Mouse (Mus musculus): ENCODE measurements around the gene Ccdc38. TPM values are rescaled to one million over a fixed set of nuclear protein-coding genes. Genes with fewer than 3 reads are reported as not detected.

Ccdc38 gene
- polyA plus RNA-seq, 1 experiment from 2014 or later: 0.27 TPM

GRCm38 (mm10) chr10:93592456-93592855, 52.0 kb downstream of the Ccdc38 start:
- Histone ChIP-seq H3K9me3 (no peaks in the 10 kb centered on the region), H3K4me2 (no peak overlapping the region)

GRCm38 (mm10) chr10:93594022-93594482, 53.6 kb downstream of the Ccdc38 start:
- peak; percentile 79 for ATAC-seq (ENCODE audit: low FRiP score)
- WGBS: 2% methylated on average over 22 of the region's 22 CpGs
- Histone ChIP-seq H3K4me3 (peak overlapping the region; percentile 46), H3K36me3 (no peaks in the 10 kb centered on the region), H3K4me1 (replicated peaks) (peaks cover 2% of the 10 kb centered on the region; the same call in 1 of the 2 replicates), H3K27me3 (peaks cover 6% of the 10 kb centered on the region; the same call in 1 of the 2 replicates), H3K9me3 (no peaks in the 10 kb centered on the region), H3K4me2 (peak overlapping the region; percentile 74), H3K9ac (peak overlapping the region; percentile 75), H3K27ac (no peak overlapping the region)

More at GRCm38 (mm10) chr10:93592456-93592855, 52.0 kb downstream of the Ccdc38 start:
- no peak overlapping the region for H3K4me3 ChIP-seq
- H3K27ac ChIP-seq: no peak overlapping the region
- WGBS: 60% methylated on average over 12 of the region's 12 CpGs
- no peak for ATAC-seq (ENCODE audit: low FRiP score)
- H3K4me1 ChIP-seq (replicated peaks): peaks cover 16% of the 10 kb centered on the region
- H3K27me3 ChIP-seq: peaks cover 6% of the 10 kb centered on the region; the same call in 1 of the 2 replicates
- no peaks in the 10 kb centered on the region for H3K36me3 ChIP-seq
- no peak overlapping the region for H3K9ac ChIP-seq

- Histone ChIP-seq H3K27me3 (peaks cover 6% of the 10 kb centered on the region; the same call in 1 of the 2 replicates), H3K9ac (no peak overlapping the region), H3K4me1 (replicated peaks) (no peaks in the 10 kb centered on the region; the same call in 1 of the 2 replicates), H3K27ac (no peak overlapping the region), H3K36me3 (no peaks in the 10 kb centered on the region), H3K4me3 (no peak overlapping the region), H3K4me2 (no peak overlapping the region), H3K9me3 (no peaks in the 10 kb centered on the region)
- WGBS: 77% methylated on average over 4 of the region's 4 CpGs
- no peak for ATAC-seq (ENCODE audit: low FRiP score)
These were observed 55.4 kb downstream of the Ccdc38 start for GRCm38 (mm10) chr10:93595831-93596230.

GRCm38 (mm10) chr10:93596641-93597040, 56.2 kb downstream of the Ccdc38 start:
- no peak for ATAC-seq (ENCODE audit: low FRiP score)
- Histone ChIP-seq H3K4me1 (replicated peaks) (no peaks in the 10 kb centered on the region; the same call in 1 of the 2 replicates), H3K9me3 (no peaks in the 10 kb centered on the region), H3K4me3 (no peak overlapping the region), H3K36me3 (no peaks in the 10 kb centered on the region), H3K27ac (no peak overlapping the region), H3K9ac (no peak overlapping the region), H3K27me3 (0 out of 2 replicates have a peak, but pooled peaks cover 2% of the 10 kb centered on the region), H3K4me2 (no peak overlapping the region)
- 80% methylated on average over 3 of the region's 3 CpGs for WGBS

GRCm38 (mm10) chr10:93602309-93602708, 61.9 kb downstream of the Ccdc38 start:
- ATAC-seq (ENCODE audit: low FRiP score): no peak
- Histone ChIP-seq H3K4me2 (no peak overlapping the region), H3K9me3 (0 out of 2 replicates have a peak, but pooled peaks cover 4% of the 10 kb centered on the region), H3K36me3 (no peaks in the 10 kb centered on the region), H3K9ac (no peak overlapping the region), H3K4me1 (replicated peaks) (no peaks in the 10 kb centered on the region), H3K27ac (no peak overlapping the region), H3K4me3 (no peak overlapping the region), H3K27me3 (0 out of 2 replicates have a peak, but pooled peaks cover under 1% of the 10 kb centered on the region)
- WGBS: 78% methylated on average over 5 of the region's 5 CpGs

- Histone ChIP-seq H3K27ac (no peak overlapping the region), H3K9me3 (0 out of 2 replicates have a peak, but pooled peaks cover 4% of the 10 kb centered on the region), H3K4me3 (no peak overlapping the region), H3K36me3 (no peaks in the 10 kb centered on the region), H3K4me1 (replicated peaks) (no peaks in the 10 kb centered on the region), H3K9ac (no peak overlapping the region), H3K27me3 (no peaks in the 10 kb centered on the region), H3K4me2 (no peak overlapping the region)
- ATAC-seq (ENCODE audit: low FRiP score): no peak
- WGBS: 81% methylated on average over 1 of the region's 1 CpGs
These were observed 62.8 kb downstream of the Ccdc38 start for GRCm38 (mm10) chr10:93603256-93603655.

GRCm38 (mm10) chr10:93606326-93606725, 65.9 kb downstream of the Ccdc38 start:
- H3K27ac ChIP-seq: no peak overlapping the region
- 0 out of 2 replicates have a peak, but pooled peaks cover 4% of the 10 kb centered on the region for H3K9me3 ChIP-seq
- 91% methylated on average over 9 of the region's 9 CpGs for WGBS
- H3K4me3 ChIP-seq: no peak overlapping the region
- H3K36me3 ChIP-seq: no peaks in the 10 kb centered on the region
- no peak overlapping the region for H3K4me2 ChIP-seq
- H3K27me3 ChIP-seq: no peaks in the 10 kb centered on the region
- ATAC-seq (ENCODE audit: low FRiP score): no peak
- H3K9ac ChIP-seq: no peak overlapping the region
- no peaks in the 10 kb centered on the region for H3K4me1 ChIP-seq (replicated peaks)

GRCm38 (mm10) chr10:93608051-93608450, 67.6 kb downstream of the Ccdc38 start:
- no peak overlapping the region for H3K4me3 ChIP-seq
- no peak overlapping the region for H3K27ac ChIP-seq
- H3K4me2 ChIP-seq: no peak overlapping the region
- H3K27me3 ChIP-seq: no peaks in the 10 kb centered on the region
- 55% methylated on average over 9 of the region's 9 CpGs for WGBS
- 0 out of 2 replicates have a peak, but pooled peaks cover 4% of the 10 kb centered on the region for H3K9me3 ChIP-seq
- H3K9ac ChIP-seq: no peak overlapping the region
- ATAC-seq (ENCODE audit: low FRiP score): no peak
- no peaks in the 10 kb centered on the region for H3K36me3 ChIP-seq
- H3K4me1 ChIP-seq (replicated peaks): 0 out of 2 replicates have a peak, but pooled peaks cover 4% of the 10 kb centered on the region

GRCm38 (mm10) chr10:93609236-93609635, 68.8 kb downstream of the Ccdc38 start:
- Histone ChIP-seq H3K4me3 (no peak overlapping the region), H3K9ac (no peak overlapping the region), H3K9me3 (no peaks in the 10 kb centered on the region), H3K4me2 (no peak overlapping the region), H3K27ac (no peak overlapping the region), H3K36me3 (no peaks in the 10 kb centered on the region), H3K27me3 (no peaks in the 10 kb centered on the region), H3K4me1 (replicated peaks) (0 out of 2 replicates have a peak, but pooled peaks cover 4% of the 10 kb centered on the region)
- 91% methylated on average over 7 of the region's 7 CpGs for WGBS
- no peak for ATAC-seq (ENCODE audit: low FRiP score)

GRCm38 (mm10) chr10:93610896-93611295, 70.5 kb downstream of the Ccdc38 start:
- no peak overlapping the region for H3K27ac ChIP-seq
- H3K9me3 ChIP-seq: no peaks in the 10 kb centered on the region
- H3K4me2 ChIP-seq: no peak overlapping the region
- no peak for ATAC-seq (ENCODE audit: low FRiP score)
- WGBS: 97% methylated on average over 1 of the region's 1 CpGs
- H3K4me3 ChIP-seq: no peak overlapping the region
- no peak overlapping the region for H3K9ac ChIP-seq
- no peaks in the 10 kb centered on the region for H3K27me3 ChIP-seq
- H3K4me1 ChIP-seq (replicated peaks): 0 out of 2 replicates have a peak, but pooled peaks cover 4% of the 10 kb centered on the region
- no peaks in the 10 kb centered on the region for H3K36me3 ChIP-seq

- no peaks in the 10 kb centered on the region for H3K36me3 ChIP-seq
- H3K4me3 ChIP-seq: 0 out of 2 replicates have a peak overlapping the region, but pooled peaks have one; percentile 8
- H3K27ac ChIP-seq: no peak overlapping the region
- WGBS: 41% methylated on average over 18 of the region's 18 CpGs
- H3K4me2 ChIP-seq: peak overlapping the region; percentile 35
- H3K9ac ChIP-seq: peak overlapping the region; percentile 35; the same call in 1 of the 2 replicates
- 0 out of 2 replicates have a peak, but pooled peaks have one; percentile 52 for ATAC-seq (ENCODE audit: low FRiP score)
- H3K9me3 ChIP-seq: no peaks in the 10 kb centered on the region
- H3K27me3 ChIP-seq: no peaks in the 10 kb centered on the region
- 0 out of 2 replicates have a peak, but pooled peaks cover 4% of the 10 kb centered on the region for H3K4me1 ChIP-seq (replicated peaks)
These were observed 71.1 kb downstream of the Ccdc38 start for GRCm38 (mm10) chr10:93611419-93612007.

GRCm38 (mm10) chr10:93614850-93615249, 74.4 kb downstream of the Ccdc38 start:
- no peaks in the 10 kb centered on the region for H3K36me3 ChIP-seq
- WGBS: 74% methylated on average over 8 of the region's 8 CpGs
- H3K4me2 ChIP-seq: no peak overlapping the region
- no peaks in the 10 kb centered on the region for H3K27me3 ChIP-seq
- H3K4me1 ChIP-seq (replicated peaks): 0 out of 2 replicates have a peak, but pooled peaks cover 4% of the 10 kb centered on the region
- no peak overlapping the region for H3K27ac ChIP-seq
- no peak overlapping the region for H3K9ac ChIP-seq
- no peaks in the 10 kb centered on the region for H3K9me3 ChIP-seq
- ATAC-seq (ENCODE audit: low FRiP score): no peak
- H3K4me3 ChIP-seq: no peak overlapping the region

Measured in hindbrain, embryonic 13.5 days (tissue).